Mouse (Mus musculus): ENCODE measurements around the gene Vmn1r172.
"Not testable (repeated sequence)": the region's sequence is repeated elsewhere in the genome, so short reads cannot be mapped to it uniquely, and the experiment has no call there.

DNA sequence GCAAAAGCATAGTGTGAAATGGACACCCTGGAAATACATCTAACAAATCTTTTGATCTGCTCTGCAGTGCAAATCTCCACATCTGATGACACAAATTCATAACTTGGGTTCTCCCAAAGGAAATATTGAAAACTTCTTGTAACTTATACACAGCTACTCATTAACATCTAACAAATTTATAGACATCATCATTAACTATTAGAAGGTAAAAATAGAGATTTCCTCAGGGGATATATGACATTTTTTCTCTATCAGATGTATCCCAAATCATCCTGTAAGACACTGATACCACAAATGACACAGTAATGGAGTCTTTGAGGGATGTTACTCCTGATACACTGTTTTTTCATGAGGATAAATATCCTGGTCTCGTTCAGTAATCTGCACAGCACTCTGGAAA, 42.3 kb downstream of the Vmn1r172 start, which contains the start of gene Vmn1r173:
- not testable (repeated sequence) for TF ChIP-seq TAL1 (conservative IDR thresholded peaks at IDR 0.05; ENCODE audit: low read depth, low read length); GATA1 (IDR thresholded peaks at IDR 0.05; ENCODE audit: borderline replicate concordance, low read length)
